Mouse (Mus musculus): ENCODE data around the gene 2310034G01Rik. TPM values are rescaled to one million over a fixed set of nuclear protein-coding genes. Genes with fewer than 3 reads are reported as not detected.

2310034G01Rik gene
- polyA plus RNA-seq, 1 experiment: 0.43 TPM

DNA sequence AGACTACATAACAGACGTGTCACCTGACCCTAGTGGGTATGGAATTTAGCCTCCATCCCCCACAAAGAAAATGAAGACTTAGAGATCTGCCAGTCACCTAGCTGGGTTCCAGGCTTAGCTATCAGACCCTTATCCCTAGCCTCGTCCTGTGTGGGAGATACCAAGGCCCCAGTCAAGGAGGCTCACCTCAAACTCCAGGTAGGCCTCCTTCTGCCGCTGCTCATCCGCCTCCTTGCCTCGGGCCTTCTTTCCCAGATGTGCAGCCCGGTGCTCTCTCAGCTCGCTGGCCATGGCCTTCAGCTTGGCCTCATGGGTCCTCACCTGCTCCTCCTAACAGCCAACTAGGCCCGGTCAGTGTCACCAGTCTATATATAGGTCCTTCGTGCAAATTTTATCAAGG, 37.0 kb downstream of the 2310034G01Rik start:
- TF ChIP-seq POLR2A (IDR thresholded peaks at IDR 0.05; ENCODE audit: control insufficient read depth, extremely low read depth, insufficient read depth, low read length, poor library complexity): no peak
- TF ChIP-seq CTCF (IDR thresholded peaks at IDR 0.05; ENCODE audit: borderline replicate concordance, control insufficient read depth, extremely low read depth, insufficient read depth, low read length, poor library complexity): no peak
- no peak overlapping the region for H3K4me3 ChIP-seq (ENCODE audit: control insufficient read depth, insufficient read depth, low read length)

DNA sequence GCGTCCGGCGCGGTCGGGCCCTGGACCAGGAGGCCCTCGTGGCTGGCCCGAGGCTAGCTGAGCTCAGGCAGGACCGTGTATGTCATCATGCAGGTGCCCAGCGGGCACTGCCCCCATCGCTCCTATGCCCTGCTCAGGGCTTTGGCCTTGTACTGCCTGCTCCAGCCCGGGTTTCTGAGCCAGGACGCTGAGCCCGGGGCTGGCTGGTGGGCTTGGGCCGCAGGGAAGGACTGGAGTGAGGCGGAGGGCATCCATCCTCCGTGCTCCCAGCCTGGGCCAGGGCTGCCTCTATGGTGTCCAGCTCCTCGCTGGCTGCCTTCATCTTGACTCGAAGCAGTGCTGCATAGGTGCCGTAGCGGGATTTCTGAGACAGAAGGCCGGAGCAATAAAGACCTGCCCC, 37.5 kb downstream of the 2310034G01Rik start:
- 95% methylated on average over 21 of the region's 21 CpGs for WGBS
- Histone ChIP-seq H3K36me3 (ENCODE audit: control insufficient read depth, insufficient read depth, low read length) (peaks cover 17% of the 10 kb centered on the region; the same call in 1 of the 2 replicates), H3K4me1 (replicated peaks; ENCODE audit: control insufficient read depth, insufficient read depth, low read length) (peaks cover 9% of the 10 kb centered on the region), H3K27ac (ENCODE audit: control insufficient read depth, insufficient read depth, low read length) (no peak overlapping the region), H3K4me3 (ENCODE audit: control insufficient read depth, insufficient read depth, low read length) (no peak overlapping the region), H3K27me3 (ENCODE audit: control insufficient read depth, insufficient read depth, low read length) (peaks cover 12% of the 10 kb centered on the region; the same call in 1 of the 2 replicates)
- no peak for TF ChIP-seq CTCF (IDR thresholded peaks at IDR 0.05; ENCODE audit: borderline replicate concordance, control insufficient read depth, extremely low read depth, insufficient read depth, low read length, poor library complexity)
- TF ChIP-seq POLR2A (IDR thresholded peaks at IDR 0.05; ENCODE audit: control insufficient read depth, extremely low read depth, insufficient read depth, low read length, poor library complexity): no peak
- peak; percentile 1 for DNase-seq

More for the DNA sequence above, 37.0 kb downstream of the 2310034G01Rik start:
- peaks cover 17% of the 10 kb centered on the region; the same call in 1 of the 2 replicates for H3K36me3 ChIP-seq (ENCODE audit: control insufficient read depth, insufficient read depth, low read length)
- 96% methylated on average over 9 of the region's 9 CpGs for WGBS
- DNase-seq: peak; percentile 0
- peaks cover 14% of the 10 kb centered on the region for H3K27me3 ChIP-seq (ENCODE audit: control insufficient read depth, insufficient read depth, low read length)
- H3K27ac ChIP-seq (ENCODE audit: control insufficient read depth, insufficient read depth, low read length): no peak overlapping the region
- H3K4me1 ChIP-seq (replicated peaks; ENCODE audit: control insufficient read depth, insufficient read depth, low read length): peaks cover 13% of the 10 kb centered on the region

DNA sequence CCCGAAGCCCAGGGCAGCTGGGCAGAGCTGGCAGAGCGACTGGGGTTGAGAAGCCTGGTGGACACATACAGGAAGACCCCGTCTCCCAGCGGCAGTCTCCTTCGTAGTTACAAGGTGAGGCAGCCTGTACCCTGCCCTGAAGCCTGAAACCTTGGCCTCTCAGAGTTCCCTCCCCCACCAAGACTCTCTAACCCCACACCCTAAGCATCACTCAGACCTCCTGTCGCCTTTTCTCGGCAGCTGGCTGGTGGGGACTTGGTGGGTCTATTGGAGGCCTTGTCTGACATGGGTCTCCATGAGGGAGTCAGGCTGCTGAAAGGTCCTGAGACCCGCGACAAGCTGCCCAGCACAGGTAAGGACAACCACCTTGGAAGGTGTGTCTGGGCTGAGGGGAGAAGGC, 38.8 kb downstream of the 2310034G01Rik start:
- H3K27ac ChIP-seq (ENCODE audit: control insufficient read depth, insufficient read depth, low read length): no peak overlapping the region
- DNase-seq: peak; percentile 0
- no peak overlapping the region for H3K4me3 ChIP-seq (ENCODE audit: control insufficient read depth, insufficient read depth, low read length)
- peaks cover 17% of the 10 kb centered on the region; the same call in 1 of the 2 replicates for H3K36me3 ChIP-seq (ENCODE audit: control insufficient read depth, insufficient read depth, low read length)
- TF ChIP-seq POLR2A (IDR thresholded peaks at IDR 0.05; ENCODE audit: control insufficient read depth, extremely low read depth, insufficient read depth, low read length, poor library complexity): no peak
- no peak for TF ChIP-seq CTCF (IDR thresholded peaks at IDR 0.05; ENCODE audit: borderline replicate concordance, control insufficient read depth, extremely low read depth, insufficient read depth, low read length, poor library complexity)
- 98% methylated on average over 9 of the region's 9 CpGs for WGBS
- H3K4me1 ChIP-seq (replicated peaks; ENCODE audit: control insufficient read depth, insufficient read depth, low read length): peaks cover 6% of the 10 kb centered on the region
- peaks cover 2% of the 10 kb centered on the region; the same call in 1 of the 2 replicates for H3K27me3 ChIP-seq (ENCODE audit: control insufficient read depth, insufficient read depth, low read length)

DNA sequence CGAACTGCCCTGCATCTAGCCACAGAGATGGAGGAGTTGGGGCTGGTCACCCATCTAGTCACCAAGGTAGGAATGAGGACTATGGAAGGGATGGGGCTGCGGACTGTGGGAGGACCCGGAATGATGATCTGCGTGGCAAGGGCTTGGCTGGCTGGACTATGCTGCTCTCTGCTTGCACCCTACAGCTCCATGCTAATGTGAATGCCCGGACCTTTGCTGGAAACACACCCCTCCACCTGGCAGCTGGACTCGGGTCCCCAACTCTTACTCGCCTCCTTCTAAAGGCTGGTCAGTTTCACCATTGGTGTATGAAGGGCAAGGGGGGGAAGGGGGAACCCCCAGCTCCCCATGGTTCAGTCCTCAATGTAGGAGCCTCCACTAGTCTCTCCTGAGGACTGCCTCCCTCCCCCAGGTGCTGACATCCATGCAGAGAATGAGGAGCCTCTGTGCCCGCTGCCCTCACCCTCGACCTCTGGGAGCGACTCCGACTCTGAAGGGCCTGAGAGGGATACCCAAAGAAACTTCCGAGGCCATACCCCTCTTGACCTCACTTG, 39.7 kb downstream of the 2310034G01Rik start:
- 95% methylated on average over 12 of the region's 12 CpGs for WGBS
- H3K27me3 ChIP-seq (ENCODE audit: control insufficient read depth, insufficient read depth, low read length): no peaks in the 10 kb centered on the region; the same call in 1 of the 2 replicates
- DNase-seq: no peak
- no peak overlapping the region for H3K27ac ChIP-seq (ENCODE audit: control insufficient read depth, insufficient read depth, low read length)
- peaks cover 17% of the 10 kb centered on the region; the same call in 1 of the 2 replicates for H3K36me3 ChIP-seq (ENCODE audit: control insufficient read depth, insufficient read depth, low read length)
- no peak for TF ChIP-seq CTCF (IDR thresholded peaks at IDR 0.05; ENCODE audit: borderline replicate concordance, control insufficient read depth, extremely low read depth, insufficient read depth, low read length, poor library complexity)
- TF ChIP-seq POLR2A (IDR thresholded peaks at IDR 0.05; ENCODE audit: control insufficient read depth, extremely low read depth, insufficient read depth, low read length, poor library complexity): no peak
- no peak overlapping the region for H3K4me3 ChIP-seq (ENCODE audit: control insufficient read depth, insufficient read depth, low read length)
- peaks cover 12% of the 10 kb centered on the region for H3K4me1 ChIP-seq (replicated peaks; ENCODE audit: control insufficient read depth, insufficient read depth, low read length)

DNA sequence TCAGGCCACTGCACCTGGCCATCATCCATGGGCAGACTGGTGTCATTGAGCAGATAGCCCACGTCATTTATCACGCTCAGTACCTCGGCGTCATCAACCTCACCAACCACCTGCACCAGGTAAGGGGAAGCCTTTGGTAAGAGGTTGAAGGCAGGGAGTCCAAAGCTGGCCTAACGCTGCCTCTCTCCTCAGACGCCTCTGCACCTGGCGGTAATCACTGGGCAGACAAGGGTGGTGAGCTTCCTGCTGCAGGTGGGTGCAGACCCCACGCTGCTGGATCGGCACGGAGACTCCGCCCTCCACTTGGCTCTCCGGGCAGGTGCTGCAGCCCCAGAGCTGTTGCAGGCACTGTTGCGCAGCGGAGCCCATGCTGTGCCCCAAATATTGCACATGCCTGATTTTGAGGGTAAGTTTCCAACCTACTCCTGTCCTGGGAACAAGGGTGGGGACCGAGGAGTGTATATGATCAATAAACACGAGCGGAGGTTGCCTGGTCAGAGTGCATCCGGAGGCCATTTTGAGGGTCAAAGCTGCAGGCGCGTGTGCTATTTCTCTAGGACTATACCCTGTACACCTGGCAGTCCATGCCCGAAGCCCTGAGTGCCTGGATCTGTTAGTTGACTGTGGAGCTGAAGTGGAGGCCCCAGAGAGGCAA, 40.3 kb downstream of the 2310034G01Rik start:
- no peak for DNase-seq
- peaks cover 12% of the 10 kb centered on the region for H3K4me1 ChIP-seq (replicated peaks; ENCODE audit: control insufficient read depth, insufficient read depth, low read length)
- 92% methylated on average over 21 of the region's 21 CpGs for WGBS
- H3K4me3 ChIP-seq (ENCODE audit: control insufficient read depth, insufficient read depth, low read length): no peak overlapping the region
- TF ChIP-seq POLR2A (IDR thresholded peaks at IDR 0.05; ENCODE audit: control insufficient read depth, extremely low read depth, insufficient read depth, low read length, poor library complexity) (no peak), CTCF (IDR thresholded peaks at IDR 0.05; ENCODE audit: borderline replicate concordance, control insufficient read depth, extremely low read depth, insufficient read depth, low read length, poor library complexity) (no peak)
- H3K36me3 ChIP-seq (ENCODE audit: control insufficient read depth, insufficient read depth, low read length): peaks cover 17% of the 10 kb centered on the region; the same call in 1 of the 2 replicates
- H3K27ac ChIP-seq (ENCODE audit: control insufficient read depth, insufficient read depth, low read length): no peak overlapping the region
- no peaks in the 10 kb centered on the region; the same call in 1 of the 2 replicates for H3K27me3 ChIP-seq (ENCODE audit: control insufficient read depth, insufficient read depth, low read length)

DNA sequence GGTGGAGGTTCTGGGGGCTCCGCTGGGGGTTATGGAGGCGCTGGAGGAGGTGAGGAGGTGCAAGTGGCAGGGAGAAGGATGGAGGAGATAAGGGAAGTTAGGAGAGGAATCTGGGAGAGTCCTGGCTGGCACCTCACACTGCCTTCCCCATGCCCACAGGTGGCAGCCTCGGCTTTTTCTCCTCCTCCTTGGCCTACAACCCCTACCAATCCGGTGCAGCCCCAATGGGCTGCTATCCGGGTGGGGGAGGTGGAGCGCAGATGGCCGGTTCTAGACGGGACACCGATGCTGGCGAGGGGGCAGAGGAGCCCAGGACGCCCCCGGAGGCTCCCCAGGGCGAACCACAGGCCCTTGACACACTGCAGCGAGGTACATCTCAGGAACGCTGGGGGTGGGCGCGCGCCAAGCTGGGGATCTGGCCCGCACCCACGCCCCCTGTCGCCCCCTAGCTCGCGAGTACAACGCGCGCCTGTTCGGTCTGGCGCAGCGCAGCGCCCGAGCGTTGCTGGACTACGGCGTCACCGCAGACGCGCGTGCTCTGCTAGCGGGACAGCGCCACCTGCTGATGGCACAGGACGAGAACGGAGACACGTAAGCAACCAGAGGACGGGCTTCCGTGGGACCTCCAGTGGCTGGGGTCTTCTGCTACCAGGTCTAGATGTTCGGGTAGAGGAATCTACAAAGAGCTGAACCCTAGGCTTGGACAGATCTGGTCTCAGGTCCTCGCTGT, 41.2 kb downstream of the 2310034G01Rik start:
- peaks cover 17% of the 10 kb centered on the region; the same call in 1 of the 2 replicates for H3K36me3 ChIP-seq (ENCODE audit: control insufficient read depth, insufficient read depth, low read length)
- TF ChIP-seq POLR2A (IDR thresholded peaks at IDR 0.05; ENCODE audit: control insufficient read depth, extremely low read depth, insufficient read depth, low read length, poor library complexity) (no peak), CTCF (IDR thresholded peaks at IDR 0.05; ENCODE audit: borderline replicate concordance, control insufficient read depth, extremely low read depth, insufficient read depth, low read length, poor library complexity) (peak; percentile 98)
- H3K27ac ChIP-seq (ENCODE audit: control insufficient read depth, insufficient read depth, low read length): no peak overlapping the region
- 7% methylated on average over 47 of the region's 47 CpGs for WGBS
- peak overlapping the region; percentile 39 for H3K4me3 ChIP-seq (ENCODE audit: control insufficient read depth, insufficient read depth, low read length)
- peaks cover 13% of the 10 kb centered on the region for H3K4me1 ChIP-seq (replicated peaks; ENCODE audit: control insufficient read depth, insufficient read depth, low read length)
- peak; percentile 88 for DNase-seq
- no peaks in the 10 kb centered on the region for H3K27me3 ChIP-seq (ENCODE audit: control insufficient read depth, insufficient read depth, low read length)
